Mouse (Mus musculus) limb, embryonic 10.5 days (tissue): ENCODE results near the gene Ddx41. TPM values are rescaled to one million over a fixed set of nuclear protein-coding genes. Genes with fewer than 3 reads are reported as not detected.

Experiments used
- DNase-seq: peaks from one replicate; pipeline ENCODE4 v3.0.0-alpha.2; 2017; ENCODE audit warnings: low spot score
- H3K27ac ChIP-seq: fragments of 300-500 bp; sonication (generic); 2 replicates; pipeline ENCODE4 v1.5.1; 2016; ENCODE audit warnings: mild to moderate bottlenecking
- H3K27me3 ChIP-seq: fragments of 300-500 bp; sonication (generic); 2 replicates; pipeline ENCODE4 v1.6.1; 2016; ENCODE audit warnings: low read depth, mild to moderate bottlenecking; ENCODE audit not compliant: poor library complexity, severe bottlenecking
- H3K36me3 ChIP-seq: fragments of 300-500 bp; sonication (generic); 2 replicates; pipeline ENCODE4 v1.6.1; 2016; ENCODE audit warnings: mild to moderate bottlenecking, moderate library complexity
- H3K4me1 ChIP-seq: fragments of 300-500 bp; sonication (generic); 2 replicates; pipeline ENCODE4 v1.6.1; 2016
- H3K4me3 ChIP-seq: fragments of 300-500 bp; sonication (generic); 2 replicates; pipeline ENCODE4 v1.5.1; 2016; ENCODE audit warnings: mild to moderate bottlenecking, moderate library complexity
- H3K9me3 ChIP-seq: fragments of 300-500 bp; sonication (generic); replicated peaks from 2 replicates; pipeline ENCODE4 v1.6.1; 2016; ENCODE audit warnings: mild to moderate bottlenecking
- WGBS: fragments of 180-500 bp; shearing (Covaris S2); methylation state at CpG from one replicate; pipeline ENCODE4 v1.1.7; 2016; 5-methylcytosine and 5-hydroxymethylcytosine counted together
- polyA plus RNA-seq: library from polyadenylated mRNA; unstranded; fragments of >200 nt; fragmentation: Nextera tagmentation; extraction: Ambion mirVana; gene quantifications from 2 replicates; pipeline ENCODE4 v1.2.1, GENCODE M21; 2016

Gene Ddx41
- polyA plus RNA-seq, 1 experiment from 2014 or later, result 94.0 TPM

GRCm38 (mm10) chr13:55512379-55513031 lies 24.0 kb downstream of the Ddx41 start:
- Histone ChIP-seq H3K27me3 (peaks cover 7% of the 10 kb centered on the region; the same call in 1 of the 2 replicates), H3K4me3 (peak overlapping the region; percentile 92), H3K4me1 (peaks cover 38% of the 10 kb centered on the region), H3K36me3 (peaks cover 48% of the 10 kb centered on the region), H3K9me3 (no peaks in the 10 kb centered on the region), H3K27ac (peak overlapping the region; percentile 98)
- WGBS, result 2% methylated on average over 25 of the region's 25 CpGs
- peak; percentile 87 for DNase-seq

GRCm38 (mm10) chr13:55511492-55511861 lies 25.0 kb downstream of the Ddx41 start:
- peaks cover 58% of the 10 kb centered on the region for H3K36me3 ChIP-seq
- WGBS, result 23% methylated on average over 5 of the region's 5 CpGs
- no peaks in the 10 kb centered on the region for H3K9me3 ChIP-seq
- H3K27me3 ChIP-seq, result peaks cover 7% of the 10 kb centered on the region; the same call in 1 of the 2 replicates
- H3K27ac ChIP-seq, result peak overlapping the region; percentile 98
- DNase-seq, result peak; percentile 49
- H3K4me3 ChIP-seq, result peak overlapping the region; percentile 92
- peaks cover 38% of the 10 kb centered on the region for H3K4me1 ChIP-seq

- 15% methylated on average over 6 of the region's 6 CpGs for WGBS
- H3K27ac ChIP-seq, result peak overlapping the region; percentile 98
- peaks cover 38% of the 10 kb centered on the region for H3K4me1 ChIP-seq
- H3K4me3 ChIP-seq, result peak overlapping the region; percentile 92
- H3K9me3 ChIP-seq, result no peaks in the 10 kb centered on the region
- peak; percentile 66 for DNase-seq
- peaks cover 64% of the 10 kb centered on the region for H3K36me3 ChIP-seq
- H3K27me3 ChIP-seq, result peaks cover 7% of the 10 kb centered on the region; the same call in 1 of the 2 replicates
Measured at GRCm38 (mm10) chr13:55510668-55511491, 25.6 kb downstream of the Ddx41 start.

GRCm38 (mm10) chr13:55510332-55510667 lies 26.2 kb downstream of the Ddx41 start:
- Histone ChIP-seq H3K36me3 (peaks cover 70% of the 10 kb centered on the region), H3K4me1 (peaks cover 38% of the 10 kb centered on the region), H3K27ac (peak overlapping the region; percentile 98), H3K27me3 (peaks cover 5% of the 10 kb centered on the region; the same call in 1 of the 2 replicates), H3K9me3 (no peaks in the 10 kb centered on the region), H3K4me3 (peak overlapping the region; percentile 92)
- 35% methylated on average over 3 of the region's 3 CpGs for whole genome bisulfite sequencing
- no peak for DNase-seq

GRCm38 (mm10) chr13:55508531-55508930 lies 27.9 kb downstream of the Ddx41 start:
- Histone ChIP-seq H3K27ac (no peak overlapping the region), H3K9me3 (no peaks in the 10 kb centered on the region), H3K36me3 (peaks cover 87% of the 10 kb centered on the region), H3K4me3 (no peak overlapping the region), H3K4me1 (peaks cover 33% of the 10 kb centered on the region), H3K27me3 (no peaks in the 10 kb centered on the region)
- no peak for DNase-seq
- WGBS, result 96% methylated on average over 10 of the region's 10 CpGs

GRCm38 (mm10) chr13:55507877-55508276 lies 28.6 kb downstream of the Ddx41 start:
- Histone ChIP-seq H3K4me1 (peaks cover 30% of the 10 kb centered on the region), H3K27me3 (no peaks in the 10 kb centered on the region), H3K27ac (no peak overlapping the region), H3K36me3 (peaks cover 92% of the 10 kb centered on the region), H3K4me3 (no peak overlapping the region), H3K9me3 (no peaks in the 10 kb centered on the region)
- no peak for DNase-seq
- WGBS, result 72% methylated on average over 11 of the region's 11 CpGs

- DNase-seq, result no peak
- Histone ChIP-seq H3K27ac (no peak overlapping the region), H3K27me3 (no peaks in the 10 kb centered on the region), H3K9me3 (no peaks in the 10 kb centered on the region), H3K36me3 (peaks cover 99% of the 10 kb centered on the region), H3K4me1 (peaks cover 20% of the 10 kb centered on the region), H3K4me3 (no peak overlapping the region)
- WGBS, result 96% methylated on average over 10 of the region's 10 CpGs
Measured at GRCm38 (mm10) chr13:55506697-55507096, 29.8 kb downstream of the Ddx41 start.

- H3K4me3 ChIP-seq, result no peak overlapping the region
- DNase-seq, result no peak
- WGBS, result 95% methylated on average over 9 of the region's 9 CpGs
- peaks cover 11% of the 10 kb centered on the region for H3K4me1 ChIP-seq
- H3K27me3 ChIP-seq, result no peaks in the 10 kb centered on the region
- no peaks in the 10 kb centered on the region for H3K9me3 ChIP-seq
- H3K27ac ChIP-seq, result no peak overlapping the region
- H3K36me3 ChIP-seq, result peaks cover 100% of the 10 kb centered on the region
Measured at GRCm38 (mm10) chr13:55505810-55506209, 30.6 kb downstream of the Ddx41 start.

GRCm38 (mm10) chr13:55504390-55504789 lies 32.1 kb downstream of the Ddx41 start:
- Histone ChIP-seq H3K36me3 (peaks cover 100% of the 10 kb centered on the region), H3K4me3 (no peak overlapping the region), H3K9me3 (no peaks in the 10 kb centered on the region), H3K27ac (no peak overlapping the region), H3K4me1 (no peaks in the 10 kb centered on the region), H3K27me3 (no peaks in the 10 kb centered on the region)
- no peak for DNase-seq
- 87% methylated on average over 5 of the region's 5 CpGs for WGBS

- DNase-seq, result no peak
- Histone ChIP-seq H3K9me3 (no peaks in the 10 kb centered on the region), H3K27me3 (no peaks in the 10 kb centered on the region), H3K4me3 (no peak overlapping the region), H3K27ac (no peak overlapping the region), H3K4me1 (no peaks in the 10 kb centered on the region), H3K36me3 (peaks cover 98% of the 10 kb centered on the region)
- WGBS, result 94% methylated on average over 8 of the region's 8 CpGs
Measured at GRCm38 (mm10) chr13:55502405-55502804, 34.1 kb downstream of the Ddx41 start.

GRCm38 (mm10) chr13:55500575-55500974 lies 35.9 kb downstream of the Ddx41 start:
- Histone ChIP-seq H3K36me3 (peaks cover 89% of the 10 kb centered on the region), H3K27ac (no peak overlapping the region), H3K27me3 (no peaks in the 10 kb centered on the region), H3K4me1 (peaks cover 12% of the 10 kb centered on the region), H3K4me3 (no peak overlapping the region), H3K9me3 (no peaks in the 10 kb centered on the region)
- 76% methylated on average over 10 of the region's 10 CpGs for WGBS
- no peak for DNase-seq

GRCm38 (mm10) chr13:55498906-55499305 lies 37.6 kb downstream of the Ddx41 start:
- Histone ChIP-seq H3K4me1 (peaks cover 26% of the 10 kb centered on the region), H3K27ac (no peak overlapping the region), H3K9me3 (no peaks in the 10 kb centered on the region), H3K36me3 (peaks cover 72% of the 10 kb centered on the region), H3K27me3 (peaks cover 6% of the 10 kb centered on the region), H3K4me3 (no peak overlapping the region)
- no peak for DNase-seq
- 56% methylated on average over 11 of the region's 11 CpGs for WGBS

- Histone ChIP-seq H3K9me3 (no peaks in the 10 kb centered on the region), H3K27me3 (peaks cover 10% of the 10 kb centered on the region)
- 93% methylated on average over 6 of the region's 6 CpGs for WGBS
Measured at GRCm38 (mm10) chr13:55496661-55497060, 39.8 kb downstream of the Ddx41 start.

More at GRCm38 (mm10) chr13:55496661-55497060, 39.8 kb downstream of the Ddx41 start:
- Histone ChIP-seq H3K4me1 (peaks cover 26% of the 10 kb centered on the region), H3K27ac (no peak overlapping the region), H3K4me3 (no peak overlapping the region), H3K36me3 (peaks cover 50% of the 10 kb centered on the region)
- DNase-seq, result no peak
